Mouse (Mus musculus): Measurements from ENCODE around the gene E2f8.

DNA sequence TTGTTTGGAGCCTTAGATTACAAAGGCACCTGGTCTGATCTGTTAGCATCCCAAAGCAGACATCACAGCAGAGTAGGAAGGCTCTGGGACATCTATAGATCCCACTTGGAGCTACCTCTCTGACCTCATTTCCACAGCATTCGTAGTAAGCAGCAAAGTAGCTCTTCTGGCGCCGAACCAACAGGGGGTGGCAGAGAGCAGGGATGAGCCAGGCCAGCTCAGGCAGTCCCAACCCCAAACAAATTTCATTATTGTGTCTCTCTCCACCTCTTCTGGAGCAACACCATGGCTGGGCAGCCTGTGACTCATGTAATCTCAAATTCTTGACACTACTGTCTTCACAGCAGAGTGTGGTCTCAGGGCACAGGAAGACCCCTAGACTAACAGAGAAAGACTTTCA is 47.0 kb upstream of the E2f8 start:
- TF ChIP-seq POLR2A (IDR thresholded peaks at IDR 0.05; ENCODE audit: borderline replicate concordance, extremely low read depth, insufficient read depth, insufficient read length, poor library complexity, severe bottlenecking) (no peak), CTCF (IDR thresholded peaks at IDR 0.05; ENCODE audit: borderline replicate concordance, extremely low read depth, insufficient read depth, insufficient read length) (peak; percentile 88)

Data from brain, embryonic 14.5 days (tissue).